Mouse (Mus musculus): Measurements from ENCODE around the gene Spink4. TPM values are rescaled to one million over a fixed set of nuclear protein-coding genes. Genes with fewer than 3 reads are reported as not detected.

Spink4 gene
- polyA plus RNA-seq, 1 experiment from 2014 or later: 10.4 TPM

GRCm38 (mm10) chr4:40885166-40885525 lies 34.7 kb upstream of the Spink4 start:
- Histone ChIP-seq H3K4me1 (replicated peaks) (peaks cover 11% of the 10 kb centered on the region), H3K27me3 (replicated peaks) (no peaks in the 10 kb centered on the region), H3K27ac (ENCODE audit: poor library complexity, severe bottlenecking) (no peak overlapping the region), H3K4me2 (no peak overlapping the region), H3K9me3 (replicated peaks) (no peaks in the 10 kb centered on the region), H3K4me3 (no peak overlapping the region), H3K36me3 (no peaks in the 10 kb centered on the region), H3K9ac (no peak overlapping the region)
- no peak for ATAC-seq (ENCODE audit: insufficient number of reproducible peaks, low FRiP score)
- 73% methylated on average over 2 of the region's 2 CpGs for WGBS

GRCm38 (mm10) chr4:40885883-40886282 lies 34.0 kb upstream of the Spink4 start:
- WGBS: 51% methylated on average over 4 of the region's 4 CpGs
- H3K9ac ChIP-seq: no peak overlapping the region; the same call in 1 of the 2 replicates
- H3K4me1 ChIP-seq (replicated peaks): peaks cover 11% of the 10 kb centered on the region
- no peaks in the 10 kb centered on the region for H3K9me3 ChIP-seq (replicated peaks)
- no peak for ATAC-seq (ENCODE audit: insufficient number of reproducible peaks, low FRiP score)
- H3K27ac ChIP-seq (ENCODE audit: poor library complexity, severe bottlenecking): no peak overlapping the region
- H3K36me3 ChIP-seq: no peaks in the 10 kb centered on the region
- no peak overlapping the region for H3K4me3 ChIP-seq
- H3K27me3 ChIP-seq (replicated peaks): no peaks in the 10 kb centered on the region
- H3K4me2 ChIP-seq: no peak overlapping the region

- 79% methylated on average over 11 of the region's 11 CpGs for WGBS
- no peak overlapping the region for H3K4me3 ChIP-seq
- no peak for ATAC-seq (ENCODE audit: insufficient number of reproducible peaks, low FRiP score)
- no peak overlapping the region for H3K27ac ChIP-seq (ENCODE audit: poor library complexity, severe bottlenecking)
- no peaks in the 10 kb centered on the region for H3K36me3 ChIP-seq
- no peaks in the 10 kb centered on the region for H3K27me3 ChIP-seq (replicated peaks)
- H3K4me2 ChIP-seq: no peak overlapping the region
- peaks cover 11% of the 10 kb centered on the region for H3K4me1 ChIP-seq (replicated peaks)
- no peaks in the 10 kb centered on the region for H3K9me3 ChIP-seq (replicated peaks)
- H3K9ac ChIP-seq: no peak overlapping the region
Measured at GRCm38 (mm10) chr4:40888839-40889238, 31.0 kb upstream of the Spink4 start.

DNA sequence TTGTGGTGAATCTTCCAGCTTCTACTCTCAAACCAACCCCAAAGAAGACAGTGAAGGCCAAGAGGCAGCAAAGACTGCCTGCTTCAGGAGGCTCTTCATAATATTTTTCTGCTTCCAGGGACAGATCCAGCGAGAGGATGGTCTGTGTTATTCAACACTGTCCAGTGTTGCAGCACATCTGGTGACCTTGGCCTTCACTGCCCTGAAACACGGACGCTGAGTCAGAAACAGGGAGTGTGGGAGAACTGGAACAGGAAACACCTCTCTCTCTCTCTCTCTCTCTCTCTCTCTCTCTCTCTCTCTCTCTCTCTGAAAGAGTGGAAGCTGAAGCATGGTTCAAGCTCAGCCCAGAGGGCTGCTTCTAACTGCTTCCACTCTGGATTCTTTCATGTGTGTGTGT lies 30.6 kb upstream of the Spink4 start:
- Histone ChIP-seq H3K27ac (ENCODE audit: poor library complexity, severe bottlenecking) (no peak overlapping the region), H3K27me3 (replicated peaks) (no peaks in the 10 kb centered on the region), H3K9ac (no peak overlapping the region), H3K36me3 (no peaks in the 10 kb centered on the region), H3K4me1 (replicated peaks) (peaks cover 11% of the 10 kb centered on the region), H3K4me3 (no peak overlapping the region), H3K4me2 (no peak overlapping the region), H3K9me3 (replicated peaks) (no peaks in the 10 kb centered on the region)
- ATAC-seq (ENCODE audit: insufficient number of reproducible peaks, low FRiP score): no peak
- 25% methylated on average over 3 of the region's 3 CpGs for WGBS

- H3K4me1 ChIP-seq (replicated peaks): peaks cover 11% of the 10 kb centered on the region
- 80% methylated on average over 4 of the region's 4 CpGs for WGBS
- H3K4me3 ChIP-seq: no peak overlapping the region
- H3K9me3 ChIP-seq (replicated peaks): no peaks in the 10 kb centered on the region
- no peak for ATAC-seq (ENCODE audit: insufficient number of reproducible peaks, low FRiP score)
- no peak overlapping the region for H3K4me2 ChIP-seq
- no peaks in the 10 kb centered on the region for H3K36me3 ChIP-seq
- no peak overlapping the region for H3K9ac ChIP-seq
- H3K27ac ChIP-seq (ENCODE audit: poor library complexity, severe bottlenecking): no peak overlapping the region
- H3K27me3 ChIP-seq (replicated peaks): no peaks in the 10 kb centered on the region
Measured at GRCm38 (mm10) chr4:40889983-40890382, 29.9 kb upstream of the Spink4 start.

- H3K36me3 ChIP-seq: no peaks in the 10 kb centered on the region
- WGBS: 69% methylated on average over 5 of the region's 5 CpGs
- H3K9me3 ChIP-seq (replicated peaks): 0 out of 2 replicates have a peak, but pooled peaks cover 4% of the 10 kb centered on the region
- peaks cover 11% of the 10 kb centered on the region; the same call in 1 of the 2 replicates for H3K4me1 ChIP-seq (replicated peaks)
- H3K27me3 ChIP-seq (replicated peaks): no peaks in the 10 kb centered on the region
- no peak overlapping the region for H3K4me2 ChIP-seq
- H3K4me3 ChIP-seq: no peak overlapping the region
- H3K27ac ChIP-seq (ENCODE audit: poor library complexity, severe bottlenecking): no peak overlapping the region
- no peak overlapping the region for H3K9ac ChIP-seq
- ATAC-seq (ENCODE audit: insufficient number of reproducible peaks, low FRiP score): no peak
Measured at GRCm38 (mm10) chr4:40891206-40891605, 28.6 kb upstream of the Spink4 start.

DNA sequence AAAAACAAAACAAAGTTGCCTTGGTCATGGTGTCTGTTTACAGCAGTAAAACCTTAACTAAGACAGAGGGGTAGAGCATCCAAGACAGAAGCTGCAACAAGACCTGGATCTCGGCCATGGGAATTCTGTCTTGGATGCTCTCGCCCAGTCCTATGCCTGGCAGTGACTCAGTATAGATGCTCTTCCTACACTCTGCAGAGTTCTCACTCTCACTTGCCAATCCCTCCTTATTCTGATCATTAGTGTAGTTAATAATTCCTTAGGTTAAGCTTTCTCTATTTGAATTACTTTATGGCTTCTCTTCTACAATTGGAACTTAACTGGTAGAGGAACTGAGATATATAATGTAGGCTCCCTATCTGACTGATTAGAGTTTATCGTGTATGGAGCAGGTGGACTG lies 24.7 kb upstream of the Spink4 start:
- H3K4me2 ChIP-seq: no peak overlapping the region
- H3K27me3 ChIP-seq (replicated peaks): no peaks in the 10 kb centered on the region
- no peak overlapping the region for H3K27ac ChIP-seq (ENCODE audit: poor library complexity, severe bottlenecking)
- H3K9ac ChIP-seq: no peak overlapping the region
- no peak for ATAC-seq (ENCODE audit: insufficient number of reproducible peaks, low FRiP score)
- no peaks in the 10 kb centered on the region for H3K36me3 ChIP-seq
- H3K4me1 ChIP-seq (replicated peaks): peaks cover 6% of the 10 kb centered on the region; the same call in 1 of the 2 replicates
- 0 out of 2 replicates have a peak, but pooled peaks cover 4% of the 10 kb centered on the region for H3K9me3 ChIP-seq (replicated peaks)
- WGBS: 89% methylated on average over 3 of the region's 3 CpGs
- no peak overlapping the region for H3K4me3 ChIP-seq

GRCm38 (mm10) chr4:40895646-40896045 lies 24.2 kb upstream of the Spink4 start:
- ATAC-seq (ENCODE audit: insufficient number of reproducible peaks, low FRiP score): no peak
- H3K36me3 ChIP-seq: no peaks in the 10 kb centered on the region

DNA sequence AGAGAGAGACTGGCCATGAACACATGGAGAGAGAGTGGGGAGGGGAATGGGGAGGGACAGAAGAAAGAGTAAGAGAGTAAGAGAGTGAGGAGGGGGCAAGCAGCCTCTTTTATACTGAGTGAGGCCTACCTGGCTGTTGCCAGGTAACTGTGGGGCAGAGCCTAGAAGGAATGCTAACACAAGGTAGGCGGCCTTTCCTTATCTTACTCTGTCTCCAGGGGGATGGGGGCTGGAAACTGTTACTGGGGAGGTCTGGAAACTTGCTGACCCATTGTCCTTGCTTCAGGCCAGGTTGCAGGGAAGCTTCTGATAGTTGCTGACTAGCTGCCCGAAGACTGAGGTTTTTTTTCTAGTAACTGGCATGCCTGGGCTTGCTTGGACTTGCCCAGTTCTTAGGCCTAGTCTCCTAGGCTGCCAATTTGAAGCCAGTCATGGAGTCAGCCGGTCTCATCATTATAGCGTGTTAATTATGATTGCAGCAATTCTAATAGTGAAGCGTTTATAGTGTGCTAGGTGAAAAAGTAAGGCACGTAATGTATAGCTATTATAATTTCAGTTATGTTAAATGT lies 21.3 kb upstream of the Spink4 start:
- no peaks in the 10 kb centered on the region for H3K36me3 ChIP-seq
- ATAC-seq (ENCODE audit: insufficient number of reproducible peaks, low FRiP score): no peak
- H3K9ac ChIP-seq: no peak overlapping the region
- no peaks in the 10 kb centered on the region for H3K27me3 ChIP-seq (replicated peaks)
- no peak overlapping the region for H3K4me2 ChIP-seq
- 67% methylated on average over 6 of the region's 6 CpGs for WGBS
- H3K4me3 ChIP-seq: no peak overlapping the region
- 0 out of 2 replicates have a peak, but pooled peaks cover 11% of the 10 kb centered on the region for H3K9me3 ChIP-seq (replicated peaks)
- H3K4me1 ChIP-seq (replicated peaks): peaks cover 6% of the 10 kb centered on the region; the same call in 1 of the 2 replicates
- H3K27ac ChIP-seq (ENCODE audit: poor library complexity, severe bottlenecking): no peak overlapping the region

More at GRCm38 (mm10) chr4:40895646-40896045, 24.2 kb upstream of the Spink4 start:
- no peak overlapping the region for H3K9ac ChIP-seq
- H3K9me3 ChIP-seq (replicated peaks): 0 out of 2 replicates have a peak, but pooled peaks cover 9% of the 10 kb centered on the region
- H3K27ac ChIP-seq (ENCODE audit: poor library complexity, severe bottlenecking): no peak overlapping the region
- no peak overlapping the region for H3K4me2 ChIP-seq
- peaks cover 6% of the 10 kb centered on the region; the same call in 1 of the 2 replicates for H3K4me1 ChIP-seq (replicated peaks)
- no peak overlapping the region for H3K4me3 ChIP-seq
- H3K27me3 ChIP-seq (replicated peaks): no peaks in the 10 kb centered on the region
- WGBS: 84% methylated on average over 2 of the region's 2 CpGs

- WGBS: 68% methylated on average over 2 of the region's 2 CpGs
- no peak overlapping the region for H3K27ac ChIP-seq (ENCODE audit: poor library complexity, severe bottlenecking)
- H3K9me3 ChIP-seq (replicated peaks): 0 out of 2 replicates have a peak, but pooled peaks cover 11% of the 10 kb centered on the region
- H3K4me1 ChIP-seq (replicated peaks): peaks cover 6% of the 10 kb centered on the region; the same call in 1 of the 2 replicates
- no peaks in the 10 kb centered on the region for H3K27me3 ChIP-seq (replicated peaks)
- H3K4me3 ChIP-seq: no peak overlapping the region
- no peak overlapping the region for H3K4me2 ChIP-seq
- H3K36me3 ChIP-seq: no peaks in the 10 kb centered on the region
- ATAC-seq (ENCODE audit: insufficient number of reproducible peaks, low FRiP score): no peak
- H3K9ac ChIP-seq: no peak overlapping the region
Measured at GRCm38 (mm10) chr4:40899264-40899663, 20.6 kb upstream of the Spink4 start.

- no peak overlapping the region for H3K9ac ChIP-seq
- 76% methylated on average over 3 of the region's 3 CpGs for WGBS
- H3K27ac ChIP-seq (ENCODE audit: poor library complexity, severe bottlenecking): no peak overlapping the region
- H3K4me3 ChIP-seq: no peak overlapping the region
- peaks cover 6% of the 10 kb centered on the region; the same call in 1 of the 2 replicates for H3K4me1 ChIP-seq (replicated peaks)
- no peaks in the 10 kb centered on the region for H3K36me3 ChIP-seq
- 0 out of 2 replicates have a peak, but pooled peaks cover 11% of the 10 kb centered on the region for H3K9me3 ChIP-seq (replicated peaks)
- no peak overlapping the region for H3K4me2 ChIP-seq
- H3K27me3 ChIP-seq (replicated peaks): no peaks in the 10 kb centered on the region
- ATAC-seq (ENCODE audit: insufficient number of reproducible peaks, low FRiP score): no peak
Measured at GRCm38 (mm10) chr4:40900071-40900470, 19.8 kb upstream of the Spink4 start.

DNA sequence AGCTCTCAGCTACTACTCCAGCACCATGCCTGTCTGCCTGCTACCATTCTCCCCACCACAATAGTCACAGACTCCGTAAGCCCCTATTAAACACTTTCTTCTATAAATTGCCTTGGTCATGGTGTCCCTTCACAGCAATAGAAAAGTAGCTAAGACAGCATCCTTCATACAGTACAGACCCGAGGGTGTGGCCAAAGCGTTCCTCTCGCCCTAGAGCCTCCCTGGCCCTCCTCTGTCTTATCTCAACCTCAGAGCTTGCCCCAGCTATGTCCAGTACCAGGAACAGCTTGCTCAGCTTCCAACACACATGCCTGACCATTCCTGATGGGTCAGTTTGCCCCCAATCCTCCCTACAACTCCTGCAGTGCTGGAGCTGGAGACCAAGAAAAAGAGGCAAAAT lies 19.2 kb upstream of the Spink4 start:
- ATAC-seq (ENCODE audit: insufficient number of reproducible peaks, low FRiP score): no peak
- Histone ChIP-seq H3K4me3 (no peak overlapping the region), H3K9me3 (replicated peaks) (0 out of 2 replicates have a peak, but pooled peaks cover 8% of the 10 kb centered on the region)

More for the DNA sequence above, 19.2 kb upstream of the Spink4 start:
- Histone ChIP-seq H3K27ac (ENCODE audit: poor library complexity, severe bottlenecking) (no peak overlapping the region), H3K4me1 (replicated peaks) (peaks cover 6% of the 10 kb centered on the region; the same call in 1 of the 2 replicates), H3K4me2 (no peak overlapping the region), H3K9ac (no peak overlapping the region), H3K36me3 (no peaks in the 10 kb centered on the region), H3K27me3 (replicated peaks) (no peaks in the 10 kb centered on the region)
- WGBS: 71% methylated on average over 4 of the region's 4 CpGs
